Mouse (Mus musculus): ENCODE data around the gene Rhot2.

DNA sequence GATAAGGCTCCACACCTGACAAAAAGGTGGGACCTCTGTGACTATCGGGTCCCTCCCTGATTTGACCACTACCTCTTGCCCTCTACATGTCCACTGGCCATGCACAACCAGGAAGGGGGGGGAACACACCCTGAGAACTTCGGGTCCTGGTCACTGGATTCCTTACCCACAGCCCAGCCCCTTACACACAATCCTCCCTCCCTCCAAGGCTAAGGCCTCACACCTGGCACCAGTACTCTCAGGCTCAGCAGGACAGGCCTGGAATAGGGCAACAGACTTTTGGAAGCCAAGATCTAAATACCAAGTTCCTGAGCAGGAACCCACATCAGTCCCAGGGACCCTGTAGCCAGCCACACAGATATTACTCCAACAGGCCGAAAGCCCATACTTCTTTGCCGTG is 5.7 kb downstream of the Rhot2 start:
- TF ChIP-seq POLR2A (IDR thresholded peaks at IDR 0.05; ENCODE audit: low read depth, low read length) (no peak), CHD2 (IDR thresholded peaks at IDR 0.05; ENCODE audit: low read length) (no peak), ETS1 (conservative IDR thresholded peaks at IDR 0.05; ENCODE audit: low read depth, low read length) (no peak), SMC3 (IDR thresholded peaks at IDR 0.05; ENCODE audit: low read depth, low read length) (no peak), MYC (IDR thresholded peaks at IDR 0.05; ENCODE audit: low read depth, low read length) (no peak), MAX (IDR thresholded peaks at IDR 0.05; ENCODE audit: low read length) (no peak), ELF1 (IDR thresholded peaks at IDR 0.05; ENCODE audit: low read depth, low read length) (no peak)
